Mouse (Mus musculus) thymus, adult 2 months (tissue): ENCODE results near the gene Gm49354.
A peak's percentile ranks its signal among the peaks of the same experiment; 100 is the strongest.

ENCODE experiments used
- CTCF ChIP-seq: fragments of 200-500 bp; IDR thresholded peaks from 2 replicates; pipeline ENCODE4 v1.5.1; 2012; ENCODE audit warnings: mild to moderate bottlenecking, control low read depth, low read length, moderate library complexity, borderline replicate concordance; ENCODE audit not compliant: control insufficient read depth, poor library complexity, insufficient read depth; ENCODE audit errors: extremely low read depth
- POLR2A ChIP-seq: fragments of 200-500 bp; IDR thresholded peaks from 2 replicates; pipeline ENCODE4 v1.6.1; 2012; ENCODE audit warnings: mild to moderate bottlenecking, low read length, control low read depth, moderate library complexity; ENCODE audit not compliant: control insufficient read depth, poor library complexity, insufficient read depth; ENCODE audit errors: extremely low read depth

DNA sequence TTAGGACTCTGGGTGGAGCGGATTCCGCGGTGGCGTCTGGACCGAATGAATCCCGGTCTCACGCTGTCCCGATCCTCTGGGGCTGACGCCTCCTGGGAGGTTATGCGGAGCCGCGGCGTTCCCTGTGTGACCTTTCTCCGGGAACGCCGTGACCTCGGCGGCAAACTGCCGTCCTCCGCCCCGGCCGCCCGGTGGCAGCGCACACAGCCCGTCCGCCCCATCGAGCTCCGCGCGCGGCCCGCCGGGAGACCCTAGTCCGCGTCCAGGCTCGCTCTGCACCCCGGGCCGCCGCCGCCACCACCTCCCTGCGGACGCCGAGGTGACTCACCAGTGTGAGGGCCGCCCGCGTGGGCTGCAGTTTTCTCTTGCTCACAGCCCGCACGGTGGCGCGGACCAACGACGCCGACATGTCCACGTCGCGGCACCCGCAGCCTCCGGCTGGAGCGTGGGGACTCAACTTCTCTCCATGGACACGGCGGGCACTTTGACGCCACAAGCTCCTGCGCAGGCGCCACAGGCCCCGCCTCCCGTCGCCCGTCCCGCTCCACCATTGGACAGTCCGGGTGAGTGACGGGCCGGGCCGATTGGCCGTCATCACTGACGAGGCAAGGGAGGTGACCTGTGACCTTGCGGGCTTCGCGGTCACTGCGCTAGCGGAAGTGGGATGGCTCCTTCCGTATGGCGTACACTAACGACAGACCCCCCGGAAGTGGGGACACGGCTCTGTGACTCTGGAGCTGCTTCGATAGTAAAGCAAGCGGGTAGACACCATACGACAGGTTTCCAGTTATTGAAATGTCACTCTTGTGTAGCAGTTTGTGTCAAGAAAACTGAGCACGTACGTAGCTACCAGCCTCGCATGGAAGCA is 12.5 kb downstream of the Gm49354 start, which contains the start of gene Isca1:
- TF ChIP-seq CTCF, result 0 out of 2 replicates have a peak, but pooled peaks have one; percentile 2
- peak; percentile 71 for TF ChIP-seq POLR2A
